Mouse (Mus musculus): ENCODE results near the gene Acvr1.

DNA sequence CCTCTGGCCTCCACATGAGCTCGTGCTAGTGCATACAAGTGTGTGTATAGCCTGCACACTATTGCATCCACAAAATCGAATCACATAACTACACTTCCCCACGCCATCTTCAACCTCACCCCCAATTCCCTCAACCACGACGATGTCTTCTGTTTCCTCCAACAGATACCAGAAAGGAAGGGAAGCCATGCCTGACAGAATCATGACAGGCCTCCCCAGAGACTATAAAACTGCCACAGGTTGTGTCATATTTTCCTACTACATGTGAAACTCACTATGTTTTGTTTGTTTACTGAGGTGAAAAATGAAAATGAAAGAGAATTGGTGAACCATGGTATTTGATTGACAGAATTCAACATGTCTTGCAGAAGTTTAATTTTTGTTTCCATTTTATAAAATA lies 143.6 kb downstream of the Acvr1 start:
- no peak for TF ChIP-seq CTCF (conservative IDR thresholded peaks at IDR 0.05; ENCODE audit: low read length)
- no peak for TF ChIP-seq POU5F1 (IDR thresholded peaks at IDR 0.05; ENCODE audit: borderline replicate concordance, low read length)
- no peak for TF ChIP-seq NANOG (IDR thresholded peaks at IDR 0.05; ENCODE audit: borderline replicate concordance, low read length)
